Mouse (Mus musculus) forebrain, embryonic 11.5 days (tissue): ENCODE measurements around the gene Yju2. TPM values are rescaled to one million over a fixed set of nuclear protein-coding genes. Genes with fewer than 3 reads are reported as not detected.

Experiments used
- ATAC-seq: fragments of 200-750 bp; cut with Nextera tagmentation; replicated peaks from 2 replicates; pipeline ENCODE4 v1.8.0; 2017; ENCODE audit warnings: moderate TSS enrichment; ENCODE audit not compliant: low FRiP score
- DNase-seq: peaks from one replicate; pipeline ENCODE4 v3.0.0-alpha.2; 2017; ENCODE audit warnings: low spot score
- H3K27ac ChIP-seq: fragments of 300-500 bp; sonication (generic); 2 replicates; pipeline ENCODE4 v1.5.1; 2014; ENCODE audit warnings: low read depth, low read length
- H3K27me3 ChIP-seq: fragments of 300-500 bp; sonication (generic); 2 replicates; pipeline ENCODE4 v1.6.1; 2014; ENCODE audit warnings: mild to moderate bottlenecking, low read length, mixed read lengths; ENCODE audit not compliant: control insufficient read depth, insufficient read depth
- H3K36me3 ChIP-seq: fragments of 300-500 bp; sonication (generic); 2 replicates; pipeline ENCODE4 v1.6.1; 2014; ENCODE audit warnings: mild to moderate bottlenecking, low read length, moderate library complexity, mixed read lengths; ENCODE audit not compliant: control insufficient read depth, insufficient read depth
- H3K4me1 ChIP-seq: fragments of 300-500 bp; sonication (generic); replicated peaks from 2 replicates; pipeline ENCODE4 v1.6.1; 2014; ENCODE audit warnings: low read length, mixed read lengths; ENCODE audit not compliant: control insufficient read depth, insufficient read depth
- H3K4me2 ChIP-seq: fragments of 300-500 bp; sonication (generic); 2 replicates; pipeline ENCODE4 v1.6.1; 2014; ENCODE audit warnings: low read depth, mild to moderate bottlenecking, low read length, moderate library complexity, mixed read lengths; ENCODE audit not compliant: severe bottlenecking
- H3K4me3 ChIP-seq: fragments of 300-500 bp; sonication (generic); 2 replicates; pipeline ENCODE4 v1.5.1; 2014; ENCODE audit warnings: low read depth, low read length
- H3K9ac ChIP-seq: fragments of 300-500 bp; sonication (generic); 2 replicates; pipeline ENCODE4 v1.6.1; 2014; ENCODE audit warnings: low read length
- H3K9me3 ChIP-seq: fragments of 300-500 bp; sonication (generic); 2 replicates; pipeline ENCODE4 v1.6.1; 2016; ENCODE audit warnings: low read length, mixed read lengths; ENCODE audit not compliant: control insufficient read depth
- WGBS: fragments of 180-500 bp; shearing (Covaris S2); extraction: QIAGEN DNeasy Blood & Tissue Kit; methylation state at CpG from one replicate; pipeline ENCODE4 v1.1.7; 2014; 5-methylcytosine and 5-hydroxymethylcytosine counted together
- polyA plus RNA-seq: library from polyadenylated mRNA; unstranded; fragments of >200 nt; fragmentation: Nextera tagmentation; extraction: Ambion mirVana; gene quantifications from 2 replicates; pipeline ENCODE4 v1.2.1, GENCODE M21; 2014

The Yju2 gene
- polyA plus RNA-seq, 1 experiment from 2014 or later: 27.4 TPM

DNA sequence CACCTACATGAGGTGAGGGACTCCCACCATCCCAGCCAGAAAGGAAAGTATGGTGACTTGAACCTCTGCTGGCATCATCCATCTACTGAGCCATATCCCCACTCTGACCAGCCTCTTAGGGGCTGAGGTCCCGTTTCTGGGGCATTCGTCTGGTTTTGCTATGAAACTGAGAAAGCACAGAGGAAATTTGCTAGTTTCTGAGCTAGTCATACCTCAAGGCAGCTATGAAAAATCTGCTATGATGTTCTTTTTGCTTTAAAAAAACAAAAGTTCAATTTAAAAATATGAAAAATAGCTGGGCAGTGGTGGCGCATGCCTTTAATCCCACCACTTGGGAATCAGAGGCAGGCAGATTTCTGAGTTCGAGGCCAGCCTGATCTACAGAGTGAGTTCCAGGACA is 10.3 kb upstream of the Yju2 start:
- 89% methylated on average over 4 of the region's 4 CpGs for WGBS
- Histone ChIP-seq H3K9me3 (no peaks in the 10 kb centered on the region), H3K27me3 (no peaks in the 10 kb centered on the region), H3K9ac (no peak overlapping the region), H3K4me1 (peaks cover 3% of the 10 kb centered on the region; the same call in 1 of the 2 replicates), H3K4me2 (no peak overlapping the region), H3K27ac (no peak overlapping the region), H3K36me3 (no peaks in the 10 kb centered on the region), H3K4me3 (no peak overlapping the region)
- DNase-seq (no peak), ATAC-seq (no peak)

DNA sequence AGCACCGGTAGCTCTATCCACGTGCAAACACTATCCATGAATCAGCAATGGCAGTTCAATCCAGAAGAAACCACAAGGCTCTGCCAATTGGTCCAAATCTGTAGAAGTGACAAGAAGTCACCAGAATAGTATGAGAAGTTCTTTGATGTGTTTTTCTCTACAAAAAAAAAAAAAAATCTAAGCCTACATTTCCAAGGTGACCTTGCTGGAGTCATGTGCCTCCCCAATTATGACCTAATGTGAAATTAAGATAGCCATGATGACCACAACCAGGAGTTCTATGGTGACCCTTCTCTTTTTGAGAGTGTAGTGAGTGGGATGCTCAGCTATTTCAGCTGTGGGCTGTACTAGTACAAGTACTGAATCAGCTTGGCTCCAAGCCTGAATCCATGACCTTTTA is 9.5 kb upstream of the Yju2 start, which contains the start of gene Zfp119b:
Gene Zfp119b, minus strand, starts transcription at position 101 of the 400 bp plus-strand sequence.
- Histone ChIP-seq H3K36me3 (no peaks in the 10 kb centered on the region), H3K4me1 (peaks cover 3% of the 10 kb centered on the region; the same call in 1 of the 2 replicates), H3K9ac (no peak within 1 kb of the TSS), H3K4me2 (no peak within 1 kb of the TSS), H3K9me3 (no peaks in the 10 kb centered on the region), H3K27ac (no peak within 1 kb of the TSS), H3K27me3 (no peaks in the 10 kb centered on the region), H3K4me3 (no peak within 1 kb of the TSS)
- 94% methylated on average over 2 of the region's 2 CpGs for WGBS
- DNase-seq: no peak
- no peak for ATAC-seq

DNA sequence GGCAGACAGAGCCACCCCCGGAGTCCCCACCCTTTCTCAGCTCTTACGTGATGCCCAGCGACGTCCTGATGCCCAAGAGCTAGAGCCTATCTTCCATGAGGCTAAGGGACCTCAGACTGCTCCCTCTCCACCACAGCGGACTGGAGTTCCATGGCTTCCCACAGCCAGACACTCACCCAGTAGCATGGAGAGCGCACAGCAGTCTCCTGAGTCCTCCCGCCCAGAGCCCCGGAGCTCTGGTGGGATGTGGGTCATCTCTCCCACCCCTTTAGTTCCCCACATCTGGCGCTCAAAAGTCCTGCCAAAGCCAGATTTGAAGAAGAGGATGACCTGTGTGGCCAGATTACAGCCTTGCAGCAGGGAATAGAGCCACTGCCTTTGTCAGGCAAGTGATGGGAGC is 8.3 kb upstream of the Yju2 start:
- Histone ChIP-seq H3K4me1 (peaks cover 3% of the 10 kb centered on the region; the same call in 1 of the 2 replicates), H3K27me3 (no peaks in the 10 kb centered on the region), H3K9me3 (no peaks in the 10 kb centered on the region), H3K4me3 (no peak overlapping the region), H3K4me2 (no peak overlapping the region), H3K27ac (no peak overlapping the region), H3K36me3 (no peaks in the 10 kb centered on the region), H3K9ac (no peak overlapping the region)
- 82% methylated on average over 9 of the region's 9 CpGs for WGBS
- peak; percentile 41 for DNase-seq
- no peak for ATAC-seq

DNA sequence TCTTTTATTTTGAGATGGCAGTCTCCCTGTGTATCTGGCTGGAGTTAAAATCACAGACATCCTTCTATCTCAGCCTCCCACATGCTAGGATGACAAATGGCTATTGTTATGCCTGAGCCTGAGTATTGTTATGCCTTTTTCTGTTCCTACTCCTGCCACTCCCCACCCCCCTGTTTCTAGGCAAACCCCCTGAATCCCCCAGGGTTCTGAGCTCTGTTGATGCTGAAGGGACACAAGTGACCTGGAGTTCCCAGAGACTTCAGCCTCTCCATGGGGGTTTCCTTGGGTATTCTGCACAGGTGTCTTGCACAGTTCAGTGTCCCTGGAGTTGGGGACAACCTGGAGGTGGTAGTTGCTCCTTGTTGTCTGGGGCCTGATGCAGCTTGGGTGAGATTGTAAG is 6.9 kb upstream of the Yju2 start:
- H3K36me3 ChIP-seq: no peaks in the 10 kb centered on the region
- H3K27me3 ChIP-seq: no peaks in the 10 kb centered on the region
- H3K27ac ChIP-seq: no peak overlapping the region
- H3K4me1 ChIP-seq: peaks cover 2% of the 10 kb centered on the region; the same call in 1 of the 2 replicates
- H3K4me2 ChIP-seq: no peak overlapping the region
- H3K9ac ChIP-seq: no peak overlapping the region
- H3K4me3 ChIP-seq: no peak overlapping the region
- no peaks in the 10 kb centered on the region for H3K9me3 ChIP-seq
- DNase-seq (peak; percentile 50), ATAC-seq (no peak)

DNA sequence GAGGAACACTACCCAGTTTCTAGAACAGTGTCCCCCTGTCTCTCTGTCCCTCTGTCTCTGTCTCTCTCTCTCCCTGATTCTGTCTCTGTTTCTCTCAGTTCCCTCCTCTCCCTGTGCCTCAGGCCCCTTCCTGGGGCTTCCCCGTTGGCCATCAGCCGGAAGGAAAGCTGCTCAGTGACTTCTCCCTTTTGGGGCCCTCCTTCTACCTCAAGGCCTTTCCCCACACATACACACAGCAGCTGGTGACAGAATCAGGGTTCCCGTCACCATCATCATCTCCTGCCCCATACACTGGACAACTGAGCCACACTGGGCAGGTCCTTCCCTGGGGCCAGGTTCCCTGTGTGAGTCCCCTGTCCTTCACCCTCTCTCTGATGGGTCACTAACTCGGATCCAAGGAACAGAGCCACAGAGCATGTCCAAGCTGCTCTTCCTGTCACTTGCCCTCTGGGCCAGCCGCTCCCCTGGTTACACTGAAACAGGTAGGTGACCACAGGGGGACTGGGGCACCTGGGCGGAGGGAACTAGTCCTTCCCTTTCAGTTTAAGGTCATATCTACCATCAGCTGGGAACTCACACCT is 6.4 kb upstream of the Yju2 start, which contains the start of gene Ebi3:
Gene Ebi3, plus strand, starts transcription at position 194 of the 581 bp plus-strand sequence.
- Histone ChIP-seq H3K36me3 (no peaks in the 10 kb centered on the region), H3K4me2 (no peak within 1 kb of the TSS), H3K4me1 (peaks cover 2% of the 10 kb centered on the region; the same call in 1 of the 2 replicates), H3K27me3 (no peaks in the 10 kb centered on the region), H3K27ac (no peak within 1 kb of the TSS), H3K4me3 (no peak within 1 kb of the TSS), H3K9ac (no peak within 1 kb of the TSS), H3K9me3 (no peaks in the 10 kb centered on the region)
- no peak for ATAC-seq
- WGBS: 81% methylated on average over 6 of the region's 6 CpGs
- peak; percentile 42 for DNase-seq

DNA sequence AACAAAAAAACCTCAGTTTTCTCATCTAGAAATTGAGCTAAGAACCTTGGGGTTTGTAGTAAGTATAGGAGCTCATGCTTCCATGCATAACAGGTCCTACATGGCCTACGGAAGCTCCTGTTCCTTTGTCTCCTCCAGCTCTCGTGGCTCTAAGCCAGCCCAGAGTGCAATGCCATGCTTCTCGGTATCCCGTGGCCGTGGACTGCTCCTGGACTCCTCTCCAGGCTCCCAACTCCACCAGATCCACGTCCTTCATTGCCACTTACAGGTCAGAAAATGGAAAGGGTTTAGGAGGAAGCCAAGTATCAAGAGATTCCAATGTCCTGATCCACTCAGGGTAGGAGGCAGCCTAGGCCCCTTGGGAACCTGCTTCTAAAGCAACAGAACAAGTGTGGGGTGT is 5.1 kb upstream of the Yju2 start:
- Histone ChIP-seq H3K4me3 (no peak overlapping the region), H3K27ac (no peak overlapping the region), H3K9me3 (no peaks in the 10 kb centered on the region), H3K36me3 (no peaks in the 10 kb centered on the region), H3K4me2 (no peak overlapping the region), H3K4me1 (peaks cover 5% of the 10 kb centered on the region), H3K27me3 (no peaks in the 10 kb centered on the region), H3K9ac (no peak overlapping the region)
- ATAC-seq (no peak), DNase-seq (no peak)
- WGBS: 84% methylated on average over 6 of the region's 6 CpGs

DNA sequence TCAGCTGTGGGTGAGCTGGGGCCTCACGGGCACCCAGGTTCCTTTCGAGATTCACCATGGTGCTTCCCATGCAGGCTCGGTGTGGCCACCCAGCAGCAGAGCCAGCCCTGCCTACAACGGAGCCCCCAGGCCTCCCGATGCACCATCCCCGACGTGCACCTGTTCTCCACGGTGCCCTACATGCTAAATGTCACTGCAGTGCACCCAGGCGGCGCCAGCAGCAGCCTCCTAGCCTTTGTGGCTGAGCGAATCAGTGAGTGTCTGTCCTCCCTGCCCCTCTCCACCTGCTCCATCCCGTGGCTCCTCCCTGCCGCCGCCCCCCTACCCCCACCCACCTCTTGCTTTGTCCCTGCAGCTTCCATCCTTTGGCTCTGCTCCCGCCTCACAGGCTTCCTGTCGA is 4.7 kb upstream of the Yju2 start:
- Histone ChIP-seq H3K27me3 (no peaks in the 10 kb centered on the region), H3K4me1 (peaks cover 5% of the 10 kb centered on the region), H3K4me2 (no peak overlapping the region), H3K9ac (no peak overlapping the region), H3K27ac (no peak overlapping the region), H3K4me3 (no peak overlapping the region), H3K36me3 (no peaks in the 10 kb centered on the region), H3K9me3 (no peaks in the 10 kb centered on the region)
- DNase-seq (peak; percentile 52), ATAC-seq (no peak)
- WGBS: 32% methylated on average over 16 of the region's 16 CpGs

DNA sequence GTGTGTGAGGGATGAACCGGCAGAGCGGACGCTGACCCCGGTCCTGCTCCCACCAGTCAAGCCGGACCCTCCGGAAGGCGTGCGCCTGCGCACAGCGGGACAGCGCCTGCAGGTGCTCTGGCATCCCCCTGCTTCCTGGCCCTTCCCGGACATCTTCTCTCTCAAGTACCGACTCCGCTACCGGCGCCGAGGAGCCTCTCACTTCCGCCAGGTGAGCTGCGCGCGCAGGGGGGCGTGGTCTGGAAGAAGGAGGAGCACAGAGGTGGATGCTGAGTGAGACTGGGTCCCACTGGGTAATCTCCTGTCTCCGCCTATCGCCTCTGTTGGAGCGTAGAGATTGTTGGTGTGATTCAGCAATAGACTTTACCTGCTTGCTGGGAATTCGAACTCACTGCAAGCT is 2.8 kb upstream of the Yju2 start:
- H3K27me3 ChIP-seq: no peaks in the 10 kb centered on the region
- no peaks in the 10 kb centered on the region for H3K9me3 ChIP-seq
- peak overlapping the region; percentile 88 for H3K4me2 ChIP-seq
- H3K9ac ChIP-seq: peak overlapping the region; percentile 60
- H3K36me3 ChIP-seq: no peaks in the 10 kb centered on the region
- ATAC-seq (peak; percentile 28), DNase-seq (peak; percentile 84)
- WGBS: under 1% methylated on average over 26 of the region's 26 CpGs
- H3K4me3 ChIP-seq: peak overlapping the region; percentile 46
- peaks cover 10% of the 10 kb centered on the region for H3K4me1 ChIP-seq
- H3K27ac ChIP-seq: no peak overlapping the region

DNA sequence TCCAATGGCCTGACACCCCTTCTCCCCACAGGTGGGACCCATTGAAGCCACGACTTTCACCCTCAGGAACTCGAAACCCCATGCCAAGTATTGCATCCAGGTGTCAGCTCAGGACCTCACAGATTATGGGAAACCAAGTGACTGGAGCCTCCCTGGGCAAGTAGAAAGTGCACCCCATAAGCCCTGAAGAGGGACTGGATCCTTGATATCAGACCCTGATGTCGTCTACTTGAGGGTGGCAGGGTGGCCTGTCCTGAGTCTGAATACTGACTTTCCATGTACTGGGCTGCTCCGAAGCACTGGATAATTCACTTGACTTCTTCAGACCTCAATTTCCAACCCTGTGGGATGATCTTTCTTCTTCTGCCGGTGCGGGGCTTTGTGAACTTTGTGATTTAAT is 2.3 kb upstream of the Yju2 start:
- H3K4me1 ChIP-seq: peaks cover 10% of the 10 kb centered on the region
- DNase-seq (peak; percentile 49), ATAC-seq (no peak)
- H3K27me3 ChIP-seq: no peaks in the 10 kb centered on the region
- H3K4me2 ChIP-seq: peak overlapping the region; percentile 88
- H3K27ac ChIP-seq: no peak overlapping the region
- H3K36me3 ChIP-seq: no peaks in the 10 kb centered on the region
- H3K9ac ChIP-seq: peak overlapping the region; percentile 60
- H3K4me3 ChIP-seq: peak overlapping the region; percentile 46
- 38% methylated on average over 6 of the region's 6 CpGs for WGBS
- no peaks in the 10 kb centered on the region for H3K9me3 ChIP-seq
